Mouse (Mus musculus): ENCODE results near the gene Zfp174. TPM values are rescaled to one million over a fixed set of nuclear protein-coding genes. Genes with fewer than 3 reads are reported as not detected.
A peak's percentile ranks its signal among the peaks of the same experiment; 100 is the strongest.
"Not testable (repeated sequence)": the region's sequence is repeated elsewhere in the genome, so short reads cannot be mapped to it uniquely, and the experiment has no call there.

The Zfp174 gene
- polyA plus RNA-seq (2014; fragmentation: Nextera tagmentation; extraction: Ambion mirVana), result 1.1 and 1.3 TPM in 2 replicates

DNA sequence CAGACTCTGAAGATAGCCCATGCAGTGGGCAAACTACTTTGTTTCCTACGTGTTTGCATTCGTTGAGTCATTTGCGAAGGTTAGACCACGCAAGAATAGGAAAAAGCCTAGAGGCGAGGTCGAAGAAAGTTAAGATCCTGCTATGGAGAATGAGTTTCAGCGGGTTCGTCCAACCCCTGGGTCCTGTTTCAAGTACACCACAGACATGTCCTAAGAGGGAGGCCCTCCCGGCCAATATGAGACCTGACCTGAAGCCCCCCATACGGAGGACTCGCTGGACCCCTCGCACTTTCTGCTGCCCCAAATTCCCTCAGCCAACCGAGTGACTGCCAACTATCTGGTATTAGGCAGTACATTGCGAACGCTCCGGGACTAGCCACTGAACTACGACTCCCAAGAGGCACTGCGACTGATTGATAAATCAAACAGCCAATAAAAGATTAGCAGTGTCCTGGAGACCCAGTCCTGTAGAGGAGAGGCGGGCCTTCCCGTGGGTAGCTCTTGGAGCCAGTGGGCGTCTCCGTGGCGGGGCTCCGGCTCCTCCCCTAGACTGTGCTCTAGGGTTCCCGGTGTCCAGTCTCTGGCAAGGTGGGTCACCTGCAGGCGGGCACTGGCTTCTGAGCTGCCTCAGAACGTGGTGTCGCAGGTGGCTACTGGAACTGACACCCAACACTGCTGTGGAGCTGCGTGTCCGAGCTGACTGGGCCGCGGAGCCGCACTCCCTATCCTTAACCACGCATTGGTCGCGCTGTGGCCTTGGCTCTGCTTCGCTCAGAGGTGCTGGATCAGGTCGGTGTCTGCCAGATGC lies at the start of gene Zfp174:
Gene Zfp174, plus strand, starts transcription at position 558 of the 808 bp plus-strand sequence.
- H3K27ac ChIP-seq (ENCODE audit: low read depth, low read length), result no peak within 1 kb of the TSS
- H3K4me1 ChIP-seq (ENCODE audit: control insufficient read depth, insufficient read depth, low read length), result no peaks in the 10 kb centered on the region
- peak within 1 kb of the TSS; percentile 65 for H3K4me3 ChIP-seq (ENCODE audit: low read depth, low read length)
- ATAC-seq (ENCODE audit: insufficient read depth, low FRiP score, low TSS enrichment) (peak; percentile 100), DNase-seq (ENCODE audit: low spot score) (peak; percentile 90)
- 3% methylated on average over 38 of the region's 38 CpGs for whole genome bisulfite sequencing
- H3K27me3 ChIP-seq (ENCODE audit: control insufficient read depth, insufficient read depth, low read length), result no peaks in the 10 kb centered on the region
- H3K9ac ChIP-seq (ENCODE audit: low read length), result peak within 1 kb of the TSS; percentile 62
- no peaks in the 10 kb centered on the region for H3K9me3 ChIP-seq (ENCODE audit: control insufficient read depth, low read length)
- H3K36me3 ChIP-seq (ENCODE audit: control insufficient read depth, insufficient read depth, low read length), result no peaks in the 10 kb centered on the region
- peak within 1 kb of the TSS; percentile 59 for H3K4me2 ChIP-seq (ENCODE audit: low read depth)

DNA sequence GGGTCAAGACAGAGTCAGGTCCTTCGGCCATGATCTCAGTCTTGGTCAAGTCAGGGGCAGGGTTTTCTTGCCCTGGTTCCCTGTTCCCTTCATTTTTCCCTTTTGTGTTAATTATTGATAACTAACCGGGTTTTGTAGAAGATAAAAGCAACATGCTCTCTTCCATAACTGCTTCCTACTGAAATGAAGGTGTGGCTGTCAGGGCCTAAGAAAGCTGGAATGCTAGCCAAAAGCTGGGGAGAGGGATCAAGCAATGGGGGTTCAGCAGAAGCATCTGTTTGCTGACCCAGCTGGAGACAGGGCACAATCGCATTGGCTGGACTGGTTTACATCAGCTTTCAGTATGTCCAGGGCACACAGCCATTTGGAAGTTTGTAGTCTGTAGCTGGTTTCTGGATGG lies 38.9 kb upstream of the Zfp174 start:
- no peak for ATAC-seq (ENCODE audit: insufficient read depth, low FRiP score, low TSS enrichment)
- no peak for DNase-seq (ENCODE audit: low spot score)
- H3K4me1 ChIP-seq (ENCODE audit: control insufficient read depth, insufficient read depth, low read length), result no peaks in the 10 kb centered on the region
- H3K27ac ChIP-seq (ENCODE audit: low read depth, low read length), result no peak overlapping the region
- H3K27me3 ChIP-seq (ENCODE audit: control insufficient read depth, insufficient read depth, low read length), result no peaks in the 10 kb centered on the region
- 0 out of 2 replicates have a peak, but pooled peaks cover 2% of the 10 kb centered on the region for H3K9me3 ChIP-seq (ENCODE audit: control insufficient read depth, low read length)
- WGBS, result 85% methylated on average over 3 of the region's 3 CpGs
- H3K4me2 ChIP-seq (ENCODE audit: low read depth), result no peak overlapping the region
- no peak overlapping the region for H3K9ac ChIP-seq (ENCODE audit: low read length)
- H3K36me3 ChIP-seq (ENCODE audit: control insufficient read depth, insufficient read depth, low read length), result no peaks in the 10 kb centered on the region
- H3K4me3 ChIP-seq (ENCODE audit: low read depth, low read length), result no peak overlapping the region

DNA sequence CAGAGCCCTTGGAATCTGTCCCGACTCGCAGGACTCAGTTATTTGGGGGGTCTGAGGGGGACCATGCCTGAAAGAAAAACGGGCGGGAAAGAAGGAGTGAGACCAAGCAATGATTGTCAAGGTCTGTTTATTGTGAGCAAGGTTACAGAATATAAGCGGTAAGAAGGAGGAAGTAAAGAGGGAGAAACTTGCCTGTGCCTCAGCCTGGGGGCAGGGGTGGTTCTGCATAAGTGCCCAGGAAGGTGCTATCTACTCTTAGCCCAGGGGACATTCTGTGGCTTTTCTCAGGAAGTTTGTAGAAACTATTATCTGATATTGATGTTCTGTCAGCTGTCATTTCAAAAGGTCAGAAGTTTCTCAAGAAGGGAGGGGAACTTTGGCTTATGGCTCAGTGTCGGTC lies 32.4 kb upstream of the Zfp174 start:
- not testable (repeated sequence) for ATAC-seq (ENCODE audit: insufficient read depth, low FRiP score, low TSS enrichment); H3K9me3 ChIP-seq (ENCODE audit: control insufficient read depth, low read length); H3K27ac ChIP-seq (ENCODE audit: low read depth, low read length); H3K4me1 ChIP-seq (ENCODE audit: control insufficient read depth, insufficient read depth, low read length); H3K4me3 ChIP-seq (ENCODE audit: low read depth, low read length); H3K9ac ChIP-seq (ENCODE audit: low read length); H3K27me3 ChIP-seq (ENCODE audit: control insufficient read depth, insufficient read depth, low read length); DNase-seq (ENCODE audit: low spot score); H3K36me3 ChIP-seq (ENCODE audit: control insufficient read depth, insufficient read depth, low read length); H3K4me2 ChIP-seq (ENCODE audit: low read depth)
- WGBS, result 88% methylated on average over 6 of the region's 6 CpGs

DNA sequence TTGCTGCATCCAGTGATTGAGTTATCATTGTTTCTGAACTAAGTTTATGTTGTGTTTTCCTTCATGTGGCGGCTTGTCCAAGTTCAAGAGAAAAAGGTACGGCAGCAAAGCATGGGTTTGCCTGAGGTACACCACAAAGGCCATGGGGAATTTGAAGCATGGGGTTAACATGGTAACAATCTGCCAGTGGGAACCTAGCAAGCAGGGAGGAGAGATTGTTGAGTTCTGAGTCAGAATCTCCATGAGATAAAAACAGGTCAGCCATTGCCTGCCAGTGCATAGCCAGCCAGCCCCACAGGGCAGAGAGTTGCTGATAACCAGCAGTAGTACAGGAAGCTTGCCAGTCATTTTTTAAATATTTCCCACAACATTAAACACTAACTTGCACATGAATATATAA lies 26.9 kb upstream of the Zfp174 start:
- Histone ChIP-seq H3K27ac (ENCODE audit: low read depth, low read length) (no peak overlapping the region), H3K4me1 (ENCODE audit: control insufficient read depth, insufficient read depth, low read length) (no peaks in the 10 kb centered on the region), H3K4me2 (ENCODE audit: low read depth) (no peak overlapping the region), H3K36me3 (ENCODE audit: control insufficient read depth, insufficient read depth, low read length) (no peaks in the 10 kb centered on the region), H3K9me3 (ENCODE audit: control insufficient read depth, low read length) (peaks cover 2% of the 10 kb centered on the region; the same call in 1 of the 2 replicates), H3K27me3 (ENCODE audit: control insufficient read depth, insufficient read depth, low read length) (no peaks in the 10 kb centered on the region), H3K9ac (ENCODE audit: low read length) (no peak overlapping the region), H3K4me3 (ENCODE audit: low read depth, low read length) (no peak overlapping the region)
- DNase-seq (ENCODE audit: low spot score) (no peak), ATAC-seq (ENCODE audit: insufficient read depth, low FRiP score, low TSS enrichment) (no peak)
- 93% methylated on average over 2 of the region's 2 CpGs for WGBS

DNA sequence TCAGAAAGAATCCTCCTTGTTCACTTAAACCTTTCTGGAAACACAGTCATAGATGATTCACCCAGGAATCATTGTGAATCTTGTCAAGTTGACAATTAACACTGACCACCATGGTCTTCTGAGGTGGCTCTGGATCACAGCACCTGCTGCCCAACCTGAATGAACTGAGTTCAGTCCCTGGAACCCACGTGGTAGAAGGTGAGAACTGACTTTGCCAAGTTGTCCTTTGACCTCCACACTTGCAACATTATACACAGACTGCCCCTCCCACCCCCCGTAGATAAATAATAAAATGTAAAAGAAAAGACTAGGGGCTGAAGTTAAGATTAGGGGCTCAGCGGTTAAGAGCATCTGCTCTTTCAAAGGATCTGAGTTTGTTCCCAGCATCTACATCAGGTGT lies 19.0 kb upstream of the Zfp174 start:
- Histone ChIP-seq H3K27me3 (ENCODE audit: control insufficient read depth, insufficient read depth, low read length) (no peaks in the 10 kb centered on the region), H3K9me3 (ENCODE audit: control insufficient read depth, low read length) (no peaks in the 10 kb centered on the region), H3K9ac (ENCODE audit: low read length) (no peak overlapping the region), H3K4me2 (ENCODE audit: low read depth) (no peak overlapping the region), H3K4me3 (ENCODE audit: low read depth, low read length) (no peak overlapping the region), H3K27ac (ENCODE audit: low read depth, low read length) (no peak overlapping the region), H3K36me3 (ENCODE audit: control insufficient read depth, insufficient read depth, low read length) (no peaks in the 10 kb centered on the region), H3K4me1 (ENCODE audit: control insufficient read depth, insufficient read depth, low read length) (no peaks in the 10 kb centered on the region)
- no peak for DNase-seq (ENCODE audit: low spot score)
- WGBS, result 64% methylated on average over 3 of the region's 3 CpGs
- ATAC-seq (ENCODE audit: insufficient read depth, low FRiP score, low TSS enrichment), result no peak

DNA sequence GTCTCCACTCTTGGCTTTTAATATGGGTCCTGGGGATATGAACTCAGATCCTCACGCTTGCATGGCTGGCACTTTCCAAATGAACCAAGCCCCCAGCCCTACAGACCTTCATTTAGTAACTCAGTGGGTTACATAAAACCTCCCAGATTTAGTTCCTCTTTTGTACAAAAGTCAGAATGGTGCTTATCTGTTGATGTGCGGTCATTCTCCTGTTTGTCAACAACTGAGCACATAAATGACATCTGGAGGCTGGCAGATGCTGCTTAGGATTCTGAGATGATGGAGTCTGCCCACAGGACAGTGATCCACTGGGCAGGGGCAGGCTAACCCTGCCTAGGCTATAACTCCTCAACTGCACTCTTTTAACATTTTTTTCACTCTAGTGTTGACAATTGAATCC lies 17.3 kb upstream of the Zfp174 start:
- ATAC-seq (ENCODE audit: insufficient read depth, low FRiP score, low TSS enrichment) (no peak), DNase-seq (ENCODE audit: low spot score) (no peak)
- Histone ChIP-seq H3K4me2 (ENCODE audit: low read depth) (no peak overlapping the region), H3K9ac (ENCODE audit: low read length) (no peak overlapping the region), H3K9me3 (ENCODE audit: control insufficient read depth, low read length) (no peaks in the 10 kb centered on the region), H3K36me3 (ENCODE audit: control insufficient read depth, insufficient read depth, low read length) (no peaks in the 10 kb centered on the region), H3K27me3 (ENCODE audit: control insufficient read depth, insufficient read depth, low read length) (no peaks in the 10 kb centered on the region), H3K4me3 (ENCODE audit: low read depth, low read length) (no peak overlapping the region), H3K4me1 (ENCODE audit: control insufficient read depth, insufficient read depth, low read length) (no peaks in the 10 kb centered on the region), H3K27ac (ENCODE audit: low read depth, low read length) (no peak overlapping the region)
- WGBS, result 88% methylated on average over 2 of the region's 2 CpGs

DNA sequence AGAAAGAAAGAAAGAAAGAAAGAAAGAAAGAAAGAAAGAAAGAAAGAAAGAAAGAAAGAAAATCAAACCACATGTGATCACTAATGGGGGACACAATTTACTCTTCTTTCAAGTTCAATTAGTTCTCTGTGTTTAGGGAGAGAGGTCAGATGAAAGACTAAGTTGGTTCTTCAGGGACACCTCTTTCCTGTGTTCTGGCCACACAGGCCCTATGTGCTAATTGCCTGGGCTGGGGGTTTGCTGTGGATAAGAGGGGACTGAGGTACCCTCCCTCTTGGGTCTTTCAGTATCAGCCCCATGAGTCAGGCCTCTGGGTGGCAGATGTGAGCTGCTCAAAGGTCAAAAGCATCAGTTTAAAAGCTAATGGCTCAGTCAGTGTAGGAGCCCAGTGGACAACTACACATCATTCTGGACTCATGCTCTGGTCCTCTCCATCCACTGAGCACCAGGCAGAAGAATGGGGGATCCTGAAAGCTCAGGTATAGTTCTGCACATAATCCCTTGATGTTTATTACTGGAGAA lies 16.4 kb upstream of the Zfp174 start, which contains the start of gene Olfr15:
Gene Olfr15, plus strand, starts transcription at position 291 of the 522 bp plus-strand sequence.
- Histone ChIP-seq H3K27ac (ENCODE audit: low read depth, low read length) (no peak within 1 kb of the TSS), H3K4me1 (ENCODE audit: control insufficient read depth, insufficient read depth, low read length) (no peaks in the 10 kb centered on the region), H3K4me3 (ENCODE audit: low read depth, low read length) (no peak within 1 kb of the TSS), H3K4me2 (ENCODE audit: low read depth) (no peak within 1 kb of the TSS), H3K27me3 (ENCODE audit: control insufficient read depth, insufficient read depth, low read length) (no peaks in the 10 kb centered on the region), H3K36me3 (ENCODE audit: control insufficient read depth, insufficient read depth, low read length) (no peaks in the 10 kb centered on the region), H3K9ac (ENCODE audit: low read length) (no peak within 1 kb of the TSS), H3K9me3 (ENCODE audit: control insufficient read depth, low read length) (no peaks in the 10 kb centered on the region)
- DNase-seq (ENCODE audit: low spot score) (no peak), ATAC-seq (ENCODE audit: insufficient read depth, low FRiP score, low TSS enrichment) (no peak)

DNA sequence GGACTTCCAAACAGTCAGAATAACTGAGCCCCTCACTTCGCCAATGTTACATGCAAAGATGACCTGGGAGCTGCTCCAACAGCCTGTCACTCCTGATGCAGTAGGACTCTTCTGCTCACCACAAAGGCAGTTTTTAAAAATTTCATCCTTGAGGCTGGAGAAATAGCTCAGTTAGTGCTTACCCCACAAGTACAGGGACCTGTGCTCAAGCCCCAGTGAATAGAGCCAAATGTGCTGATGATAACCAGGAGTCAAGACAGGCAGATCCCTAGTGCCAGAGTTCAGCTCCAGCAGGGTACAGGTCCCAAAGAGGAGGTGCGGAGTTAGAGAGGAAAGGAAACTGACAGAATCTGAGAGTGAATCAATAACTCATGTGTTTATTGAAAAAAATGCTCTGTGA lies 11.6 kb upstream of the Zfp174 start:
- Histone ChIP-seq H3K27ac (ENCODE audit: low read depth, low read length) (no peak overlapping the region), H3K4me3 (ENCODE audit: low read depth, low read length) (no peak overlapping the region), H3K4me1 (ENCODE audit: control insufficient read depth, insufficient read depth, low read length) (no peaks in the 10 kb centered on the region), H3K27me3 (ENCODE audit: control insufficient read depth, insufficient read depth, low read length) (no peaks in the 10 kb centered on the region), H3K9me3 (ENCODE audit: control insufficient read depth, low read length) (no peaks in the 10 kb centered on the region), H3K9ac (ENCODE audit: low read length) (no peak overlapping the region), H3K36me3 (ENCODE audit: control insufficient read depth, insufficient read depth, low read length) (no peaks in the 10 kb centered on the region), H3K4me2 (ENCODE audit: low read depth) (no peak overlapping the region)
- 76% methylated on average over 2 of the region's 2 CpGs for WGBS
- no peak for ATAC-seq (ENCODE audit: insufficient read depth, low FRiP score, low TSS enrichment)
- DNase-seq (ENCODE audit: low spot score), result no peak
